Mouse (Mus musculus) mouse embryonic stem cell (cell line): ENCODE data around the gene Camta2.

ENCODE experiments used
- in situ Hi-C, 2 experiments: fragments of 300-500 bp; cut with MboI; formaldehyde crosslinking; loops; 1 replicate in 1 of 2; 3 replicates in 1 of 2; pipeline ENCODE4 v1.14.3; 2019 to 2020; ENCODE audit warnings: low sequenced_read_pairs in 2 of 2, low pct_unique_long_range_greater_than_20kb in 1 of 2, mixed read lengths in 1 of 2; ENCODE audit not compliant: unreplicated experiment in 1 of 2

Camta2 gene

DNA sequence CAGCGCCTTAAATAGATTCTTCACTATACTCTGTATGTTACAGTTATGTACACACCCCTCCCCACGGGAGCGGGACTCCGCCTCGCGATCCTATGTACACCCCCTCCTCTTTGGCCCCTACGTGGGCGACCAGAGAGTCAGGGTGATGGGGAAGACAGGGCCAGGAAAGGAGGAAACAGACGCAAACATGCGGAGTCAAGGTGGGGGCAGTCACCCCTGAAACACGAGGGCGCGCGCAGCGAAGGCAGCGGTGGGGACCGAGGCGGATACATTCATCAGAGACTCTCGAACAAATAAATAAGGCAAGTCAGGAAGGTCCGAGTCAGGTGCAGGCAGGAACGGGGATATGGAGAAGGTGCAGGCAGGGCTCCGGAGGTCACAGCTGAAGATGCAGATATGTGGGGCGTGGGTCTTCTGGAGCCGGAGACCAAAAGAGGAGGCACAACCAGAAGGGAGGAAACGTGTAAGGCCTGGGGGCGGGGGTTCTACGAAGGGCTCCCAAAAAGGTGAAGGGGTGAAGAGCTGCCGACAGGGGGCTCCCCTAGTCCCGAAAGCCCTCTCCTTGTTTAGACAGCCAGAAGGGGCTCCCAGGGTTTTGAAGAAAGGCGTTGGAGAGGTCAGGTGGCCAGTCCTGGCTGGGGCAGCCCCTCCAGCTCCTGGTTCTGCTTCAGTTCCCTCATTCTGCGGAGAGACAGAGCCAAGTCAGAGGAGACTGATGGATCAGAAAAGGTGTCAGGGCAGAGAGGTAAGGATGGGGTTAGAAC, 18.1 kb downstream of the Camta2 start:
- in situ Hi-C loops = no loop called here

DNA sequence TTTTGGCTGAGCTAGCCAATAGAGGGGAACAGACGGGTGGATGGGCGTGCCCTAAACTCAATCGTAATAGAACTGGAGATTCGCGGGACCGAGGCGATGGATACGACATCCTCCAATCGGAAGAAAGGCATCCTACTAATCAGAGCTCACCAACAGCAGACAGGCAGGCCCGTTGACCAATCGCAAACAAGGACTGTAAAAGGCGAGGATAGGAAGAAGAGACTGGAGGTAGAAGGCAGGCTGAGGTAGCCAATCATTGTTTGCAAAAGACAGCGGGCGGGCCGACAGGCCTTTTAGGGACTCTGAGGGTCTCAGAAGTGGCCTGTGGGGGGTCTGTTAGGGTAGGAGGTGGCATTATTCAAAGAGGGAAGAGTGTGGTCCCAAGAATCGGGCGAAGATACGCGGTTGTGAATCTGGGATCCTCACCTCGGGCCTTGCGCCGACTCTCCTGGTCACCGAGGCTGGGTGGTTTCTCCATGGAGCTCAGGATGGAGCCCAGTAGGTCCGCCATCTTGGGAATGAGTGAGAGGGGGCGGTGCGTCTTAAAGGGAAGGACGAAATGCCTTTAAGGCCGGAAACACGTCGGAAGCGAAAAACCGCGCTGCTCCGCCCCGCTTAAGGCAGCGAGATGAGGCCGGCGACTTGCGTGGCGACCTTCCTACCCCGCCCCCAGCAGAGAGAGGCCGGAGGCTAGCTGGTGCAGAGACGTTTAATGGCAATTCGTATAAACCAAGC, 19.0 kb downstream of the Camta2 start, which contains the start of gene Spag7:
Gene Spag7 (minus strand): TSS at position 646 of the 735 bp plus-strand sequence.
- in situ Hi-C loops = no loop called here

DNA sequence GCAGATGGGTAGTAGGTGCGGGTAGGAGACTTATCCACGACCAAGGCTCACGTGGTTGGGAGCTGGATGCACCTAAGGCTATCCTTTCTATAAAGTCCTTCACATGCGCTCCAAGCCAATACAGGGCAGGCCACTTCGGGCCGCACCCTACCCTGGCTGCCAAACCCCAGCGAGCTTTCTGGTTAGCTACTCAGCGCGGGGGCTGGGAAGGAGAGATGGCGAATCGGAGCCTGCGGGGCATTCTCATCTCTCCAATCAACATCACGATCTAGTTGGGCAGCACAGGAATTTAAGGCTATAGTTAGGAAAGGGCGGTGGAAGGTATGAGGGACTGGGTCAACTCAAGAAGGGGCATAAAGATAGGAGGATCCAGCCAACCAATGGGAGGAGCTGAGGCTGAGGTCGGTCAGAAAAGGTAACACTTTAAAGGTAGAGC, 19.6 kb downstream of the Camta2 start:
- in situ Hi-C loops = no loop called here

DNA sequence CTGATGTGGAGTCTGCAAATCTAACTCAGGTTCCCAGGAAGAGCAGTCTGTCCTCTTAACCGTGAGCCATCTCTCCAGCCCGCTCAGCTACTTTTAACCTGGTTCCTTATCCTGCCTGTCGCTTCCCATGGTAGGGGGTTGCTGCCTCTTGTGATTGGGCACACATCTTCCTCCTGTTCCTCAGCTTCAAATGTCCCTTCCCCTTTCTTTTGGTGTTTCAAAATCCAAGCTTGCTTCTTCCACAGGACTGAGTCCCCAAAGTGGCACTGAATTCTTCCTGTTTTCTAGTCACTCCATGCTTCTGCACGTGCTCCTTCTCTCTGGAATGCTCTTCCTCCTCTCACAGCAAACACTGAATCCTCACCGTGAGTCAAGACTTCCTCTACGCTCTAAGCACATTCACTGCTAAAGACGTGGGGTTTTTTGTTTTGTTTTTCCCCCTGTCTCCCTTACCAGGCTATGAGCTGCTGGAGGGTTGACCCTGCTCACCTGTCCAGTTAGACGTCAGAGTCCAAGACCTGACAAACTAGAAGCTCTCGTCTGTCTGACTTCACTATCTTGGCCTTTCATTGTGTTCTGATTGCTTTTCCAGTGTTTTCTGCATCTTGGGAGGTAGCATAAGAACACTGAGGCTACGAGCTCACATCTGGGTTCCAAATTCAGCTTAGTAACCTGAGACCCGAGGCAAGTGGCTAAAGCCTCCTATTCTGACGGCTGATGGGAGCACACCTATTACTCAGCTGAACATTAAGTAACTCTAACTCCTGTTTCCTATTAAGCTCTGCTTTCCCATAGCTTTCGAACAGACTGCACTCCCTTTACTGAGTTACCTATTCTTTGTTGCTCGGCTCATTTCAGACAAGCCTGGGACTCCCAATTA, 20.4 kb downstream of the Camta2 start:
- in situ Hi-C loops = no loop called here

DNA sequence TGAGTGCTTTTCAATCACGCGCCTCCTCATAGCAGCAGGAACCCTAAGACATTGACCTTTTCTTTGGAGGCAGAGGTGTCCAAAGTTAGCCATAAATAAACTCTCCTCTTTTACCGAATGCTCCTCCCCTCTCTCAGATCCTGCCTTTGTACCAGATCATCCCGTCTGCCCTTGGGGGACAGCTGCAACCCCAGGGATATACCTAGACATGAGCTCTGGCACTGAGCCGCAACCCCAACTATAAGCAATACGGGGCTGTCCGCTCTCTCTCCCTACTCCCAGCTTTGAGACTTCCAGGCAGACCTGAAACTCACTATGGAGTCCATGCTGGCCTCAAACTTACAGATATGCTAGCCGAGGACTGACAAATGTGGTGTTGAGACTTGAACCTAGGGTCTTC, 21.2 kb downstream of the Camta2 start:
- in situ Hi-C loops = no loop called here

DNA sequence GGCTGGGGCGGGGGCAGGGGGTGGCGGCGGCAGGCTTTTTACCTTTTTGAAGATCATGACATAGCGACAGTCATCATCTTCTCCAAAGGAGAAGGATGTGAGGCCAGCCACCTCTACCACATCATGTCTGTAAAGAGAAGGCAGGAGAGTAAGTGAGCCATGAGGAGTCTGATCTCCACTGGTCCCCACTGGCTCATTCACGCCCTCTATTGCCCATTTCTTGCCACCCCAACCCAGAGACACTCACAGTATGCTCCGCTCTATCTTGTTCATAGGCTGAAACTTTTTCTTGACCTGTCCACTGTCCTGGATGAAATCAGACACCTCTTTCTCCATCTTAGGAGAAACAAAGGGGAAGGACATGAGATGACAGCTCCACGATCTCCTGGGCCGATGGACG, 23.2 kb downstream of the Camta2 start:
- in situ Hi-C loops = no loop called here

DNA sequence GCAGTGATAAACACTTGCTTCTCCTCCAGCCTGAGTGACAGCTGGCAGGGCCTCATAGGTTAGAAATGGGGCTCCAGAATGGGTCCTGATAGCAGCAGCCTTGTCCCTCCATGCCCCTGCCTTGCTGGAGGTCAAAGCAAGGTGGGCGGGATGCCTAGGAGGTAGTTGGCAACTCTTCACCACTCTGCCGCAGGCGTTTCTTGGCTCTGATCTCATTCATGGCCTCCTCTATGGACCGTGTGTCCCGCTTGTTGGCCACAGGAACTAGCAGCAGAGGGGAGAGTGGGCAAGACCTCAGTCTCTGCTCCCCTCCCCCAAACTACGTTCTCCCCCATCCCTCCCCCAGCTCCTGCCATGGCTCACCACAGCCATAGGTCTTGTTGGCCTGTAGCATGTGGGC, 23.9 kb downstream of the Camta2 start:
- in situ Hi-C loops = no loop called here

DNA sequence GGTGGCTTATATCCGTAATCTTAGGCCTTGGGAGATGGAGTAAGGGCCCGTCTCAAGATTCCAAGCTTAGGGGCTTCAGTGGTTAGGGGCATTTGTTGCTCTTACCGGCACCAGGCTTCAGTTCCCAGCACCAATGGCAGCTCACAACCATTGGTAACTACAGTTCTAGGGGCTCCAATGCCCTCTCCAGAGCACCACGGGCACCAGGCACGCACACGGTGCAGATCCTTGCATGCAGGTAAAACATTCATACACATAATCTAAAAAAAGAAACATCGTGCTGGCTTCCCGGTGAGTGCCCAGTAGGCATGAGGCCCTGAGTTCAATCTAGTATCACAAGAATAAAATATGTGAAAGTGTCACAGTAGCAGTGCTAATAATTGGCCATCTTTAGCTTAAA, 24.8 kb downstream of the Camta2 start:
- in situ Hi-C loops = no loop called here

DNA sequence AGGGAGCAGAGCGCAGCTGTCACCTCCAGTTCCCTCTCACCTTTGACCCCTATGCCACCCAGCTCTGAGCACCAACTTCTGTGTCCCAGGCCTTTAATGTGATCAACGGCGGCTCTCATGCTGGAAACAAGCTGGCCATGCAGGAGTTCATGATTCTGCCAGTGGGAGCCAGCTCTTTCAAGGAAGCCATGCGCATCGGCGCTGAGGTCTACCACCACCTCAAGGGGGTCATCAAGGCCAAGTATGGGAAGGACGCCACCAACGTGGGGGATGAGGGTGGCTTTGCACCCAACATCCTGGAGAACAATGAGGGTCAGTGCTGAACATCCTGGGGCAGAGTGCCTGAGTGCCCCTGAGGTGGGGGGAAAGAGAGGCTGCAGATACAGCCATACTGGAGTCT, 27.3 kb downstream of the Camta2 start:
- in situ Hi-C loops = no loop called here

DNA sequence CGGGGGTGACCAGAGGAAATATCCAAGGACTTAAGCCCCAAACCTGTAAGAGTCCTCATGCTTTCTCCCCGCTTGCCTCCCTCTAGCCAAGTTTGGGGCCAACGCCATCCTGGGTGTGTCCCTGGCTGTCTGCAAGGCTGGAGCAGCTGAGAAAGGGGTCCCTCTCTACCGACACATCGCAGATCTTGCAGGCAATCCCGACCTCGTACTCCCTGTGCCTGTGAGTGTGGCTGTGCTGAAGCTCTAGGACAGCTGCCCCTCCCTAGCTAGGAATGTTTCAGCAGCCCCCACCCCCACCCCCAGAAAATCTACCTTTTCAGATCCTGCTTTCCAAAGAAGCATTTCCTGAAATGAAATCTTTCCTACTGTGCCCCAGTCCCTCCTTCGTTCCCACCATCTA, 29.0 kb downstream of the Camta2 start:
- in situ Hi-C loops = no loop called here

DNA sequence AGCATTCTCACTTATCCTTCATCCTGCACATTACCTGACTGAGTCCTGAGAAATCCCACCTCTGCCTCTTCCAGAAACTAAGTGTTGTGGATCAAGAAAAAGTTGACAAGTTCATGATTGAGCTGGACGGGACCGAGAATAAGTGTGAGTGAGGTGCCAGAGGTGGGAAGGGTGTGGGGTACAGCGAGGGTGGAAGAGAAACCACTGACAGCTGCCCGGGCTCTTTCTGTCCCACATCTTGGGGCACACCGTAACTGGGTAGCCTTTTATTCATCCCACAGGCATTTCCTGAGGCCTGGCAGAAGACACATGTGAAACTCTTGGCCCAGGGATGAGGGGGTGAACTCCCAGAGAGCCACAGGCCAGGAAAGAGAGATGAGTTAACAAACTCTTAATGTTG, 29.4 kb downstream of the Camta2 start:
- in situ Hi-C loops = no loop called here

DNA sequence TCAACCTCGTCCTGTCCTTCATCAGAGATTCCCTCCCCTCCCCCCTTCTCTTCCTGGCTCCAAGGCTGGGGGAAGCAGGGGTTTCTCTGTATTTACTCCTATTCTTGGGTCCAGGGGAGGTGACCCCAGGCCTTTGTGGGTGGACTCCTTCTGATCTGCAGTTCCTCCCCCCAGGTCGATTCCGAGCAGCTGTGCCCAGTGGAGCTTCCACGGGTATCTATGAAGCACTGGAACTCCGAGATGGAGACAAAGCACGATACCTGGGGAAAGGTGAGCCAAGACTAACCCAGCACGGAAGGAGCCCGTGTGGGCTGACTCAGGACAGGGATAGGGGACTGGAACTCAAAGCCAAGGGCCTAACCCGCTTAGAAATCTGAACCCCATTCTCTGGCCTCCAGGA, 29.9 kb downstream of the Camta2 start:
- in situ Hi-C loops = no loop called here

DNA sequence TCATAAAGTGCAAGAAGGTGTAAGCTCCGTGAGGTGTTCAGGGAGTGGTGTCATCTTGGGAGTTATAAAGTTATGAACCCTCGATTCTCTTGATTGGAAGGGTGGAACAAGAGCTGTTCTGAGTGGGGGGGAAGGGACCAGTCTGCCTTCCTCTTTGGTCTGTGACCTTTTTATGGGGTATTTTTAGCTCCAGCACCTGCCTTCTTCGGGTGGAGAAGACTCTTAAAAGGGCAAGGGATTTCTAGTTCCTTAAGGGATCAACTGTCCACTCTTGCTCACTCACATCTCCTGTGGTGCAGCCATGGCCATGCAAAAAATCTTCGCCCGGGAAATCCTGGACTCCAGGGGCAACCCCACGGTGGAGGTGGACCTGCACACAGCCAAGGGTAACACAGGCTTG, 30.3 kb downstream of the Camta2 start:
- in situ Hi-C loops = no loop called here

DNA sequence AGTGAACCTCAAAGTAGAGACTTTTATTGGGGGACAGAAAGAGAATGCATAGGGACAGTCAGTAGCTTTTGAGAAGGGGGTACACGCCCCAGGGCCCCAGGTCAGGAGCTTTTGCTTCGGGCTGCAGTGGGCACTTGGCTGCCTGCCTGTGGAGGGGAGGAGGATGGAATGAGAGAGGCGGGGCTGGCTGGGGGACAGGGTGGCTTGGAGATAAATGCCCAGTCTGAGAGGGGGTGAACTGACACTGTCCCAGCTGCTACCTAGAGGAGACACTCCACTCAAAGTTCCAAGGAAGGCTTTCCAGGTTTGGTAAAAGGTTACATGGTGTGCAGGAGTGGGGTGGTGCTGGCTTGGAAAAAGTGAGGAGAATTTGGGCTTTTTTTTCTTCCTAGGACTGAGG, 30.9 kb downstream of the Camta2 start, which contains the start of gene Eno3:
Gene Eno3 (plus strand): TSS at position 239 of the 400 bp plus-strand sequence.
- in situ Hi-C loops = no loop called here

DNA sequence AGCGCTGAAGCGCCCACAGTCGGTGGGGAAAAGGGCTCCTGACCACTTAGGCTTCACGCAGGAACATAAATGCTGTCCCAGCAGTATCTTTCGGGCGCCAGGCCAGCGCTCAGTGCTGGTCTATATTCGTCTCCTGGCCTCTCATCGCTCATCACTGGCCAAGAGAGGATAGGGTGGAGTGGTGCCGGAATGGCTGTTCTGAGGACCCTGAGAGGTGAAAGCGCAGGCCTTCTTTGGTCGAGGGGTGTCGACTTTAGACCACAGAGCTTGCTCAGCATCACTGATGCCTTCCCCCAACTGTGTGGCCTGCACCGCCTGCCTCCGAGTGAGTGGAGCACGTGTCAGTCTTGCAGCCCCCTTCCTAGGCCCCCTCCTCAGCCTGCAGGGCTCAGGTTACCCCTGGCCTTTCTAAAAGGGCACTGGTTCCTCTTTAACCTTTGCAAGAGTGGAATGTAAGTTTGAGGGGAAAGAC, 31.4 kb downstream of the Camta2 start:
- in situ Hi-C loops = no loop called here

DNA sequence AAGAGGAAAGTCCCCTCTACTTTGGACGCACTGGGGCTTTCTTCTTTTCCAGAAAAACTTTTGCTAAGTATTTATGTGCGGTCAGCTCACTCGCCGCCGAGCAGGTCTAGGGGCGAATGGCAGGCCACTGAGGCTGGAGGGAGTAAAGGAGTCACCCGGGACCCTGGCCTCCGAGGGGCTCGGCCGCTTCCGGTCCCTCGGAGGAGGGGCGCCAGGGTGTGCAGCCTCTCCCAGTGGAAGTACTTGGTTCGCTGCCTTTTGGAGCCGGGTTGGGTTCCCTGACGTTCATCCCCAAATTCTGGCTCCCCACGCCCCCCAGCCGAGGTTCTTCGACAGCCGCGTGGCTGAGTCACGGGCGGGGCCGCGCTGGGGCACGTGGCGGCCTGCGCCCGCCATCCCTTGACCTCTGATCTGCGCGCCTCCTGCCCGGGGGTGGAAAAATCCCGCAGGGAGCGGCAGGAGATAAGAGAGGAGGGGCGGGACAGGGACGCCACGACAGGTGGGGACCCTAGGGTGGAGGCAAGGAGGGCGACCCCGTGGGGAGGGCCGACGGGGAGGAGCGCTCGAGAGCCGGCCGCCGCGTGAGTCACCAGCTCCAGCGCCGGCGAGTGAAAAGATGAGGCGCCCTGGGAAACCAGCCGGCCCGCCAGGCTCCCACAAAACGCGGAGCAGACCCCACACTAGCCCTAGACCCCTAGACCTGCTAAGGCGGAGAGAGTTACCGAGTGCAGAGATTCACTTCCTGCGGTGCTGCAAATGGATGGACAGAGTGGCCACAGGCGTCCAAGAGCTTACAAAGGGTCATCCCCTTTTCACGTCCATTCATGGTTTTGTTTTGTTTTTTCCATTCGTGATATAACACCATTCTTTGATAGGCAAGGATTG, 32.1 kb downstream of the Camta2 start:
- in situ Hi-C loops = no loop called here

DNA sequence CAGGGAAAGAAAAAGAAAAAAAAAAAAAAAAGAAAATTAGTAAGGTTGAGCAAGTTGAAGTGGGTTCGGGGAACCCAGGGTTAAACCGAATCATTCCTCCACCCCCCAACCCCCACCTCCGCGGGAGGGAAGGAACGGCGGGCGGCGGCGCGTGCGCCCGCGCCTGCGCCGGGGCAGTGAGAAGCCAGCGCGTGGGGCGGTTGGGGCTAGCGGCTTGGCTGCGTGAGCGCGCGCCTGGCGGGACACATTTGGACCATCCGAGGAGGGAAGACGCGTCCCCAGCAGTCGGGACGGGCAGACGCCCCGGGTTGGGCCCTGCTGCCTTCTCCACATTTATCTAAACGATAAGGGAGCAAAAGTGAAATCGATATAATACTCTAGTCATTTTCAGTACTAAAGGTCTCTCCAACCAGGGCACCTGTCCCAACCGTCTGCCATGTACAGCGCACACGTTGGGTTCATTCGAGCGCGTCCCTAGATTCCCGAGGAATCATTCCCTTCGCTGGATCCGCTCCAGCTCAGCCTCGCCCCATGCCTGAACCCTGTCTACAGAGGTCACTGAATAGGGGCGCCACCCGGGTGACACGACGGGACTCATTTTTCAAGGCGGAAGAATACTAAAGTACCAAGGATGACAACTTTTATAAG, 32.9 kb downstream of the Camta2 start:
- in situ Hi-C loops = no loop called here
